Mouse (Mus musculus) adrenal gland (tissue): ENCODE results near the gene Olfr466.

Source experiments
- intact Hi-C: fragments of 180-260 bp; cut with DNase I; formaldehyde crosslinking; loops from one replicate; pipeline ENCODE4 v1.15.1; 2025
- long read RNA-seq, 2 experiments: library from polyadenylated mRNA; unstranded; transcript quantifications; one replicate each; pipeline ENCODE4 v2.0.0; 2020; ENCODE audit warnings: borderline replicate concordance in 1 of 2; ENCODE audit not compliant: insufficient replicate concordance in 1 of 2

Gene Olfr466
- long read RNA-seq, experiment 1: 0 reads
- long read RNA-seq, experiment 2: 0 reads

DNA sequence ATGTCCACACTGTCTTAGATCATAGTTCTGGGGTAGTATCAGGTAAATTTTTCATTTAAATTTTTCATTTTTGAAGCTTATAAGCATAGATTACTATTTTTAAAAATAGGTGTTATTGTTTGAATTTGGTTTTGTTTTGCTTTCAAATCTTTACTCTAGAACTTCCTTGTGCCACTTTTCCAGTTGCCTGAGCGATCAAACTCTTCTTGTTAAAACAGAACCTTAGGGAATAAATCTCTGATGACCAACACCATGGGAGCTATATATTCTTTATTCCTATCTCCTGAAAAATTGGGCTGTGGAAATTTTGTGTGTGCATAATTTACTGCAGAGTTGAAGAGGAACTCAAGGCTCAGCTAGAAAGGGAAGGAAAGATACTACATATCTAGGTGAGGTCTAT is at the start of gene Olfr466:
Olfr466 (plus strand) TSS at position 301 of the 400 bp plus-strand sequence.
- intact Hi-C loops: no loop called here

DNA sequence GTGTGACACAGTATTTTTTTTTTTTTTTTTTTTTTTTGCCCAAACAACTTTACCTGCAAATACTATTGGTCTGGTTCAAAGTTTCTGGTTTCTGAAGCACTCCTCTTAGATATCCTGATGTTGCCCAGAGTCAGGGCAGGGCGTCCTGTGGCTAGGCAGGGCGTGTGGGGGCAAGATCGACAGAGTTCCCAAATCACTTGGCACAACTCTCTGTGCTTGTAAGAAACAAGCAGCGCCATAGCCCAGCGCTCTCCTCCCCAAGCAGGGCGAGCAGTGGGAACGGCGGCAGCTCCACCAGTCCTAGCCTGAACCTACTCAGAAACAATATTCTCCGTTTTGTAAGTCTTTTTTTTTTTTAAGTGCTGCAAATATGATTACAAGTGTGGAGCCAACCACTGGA is 49.4 kb upstream of the Olfr466 start:
- intact Hi-C loops: loop anchor here (10.0 kb wide), 1 partner anchor 666 kb away; the partner anchor contains the start of gene Cdk20

DNA sequence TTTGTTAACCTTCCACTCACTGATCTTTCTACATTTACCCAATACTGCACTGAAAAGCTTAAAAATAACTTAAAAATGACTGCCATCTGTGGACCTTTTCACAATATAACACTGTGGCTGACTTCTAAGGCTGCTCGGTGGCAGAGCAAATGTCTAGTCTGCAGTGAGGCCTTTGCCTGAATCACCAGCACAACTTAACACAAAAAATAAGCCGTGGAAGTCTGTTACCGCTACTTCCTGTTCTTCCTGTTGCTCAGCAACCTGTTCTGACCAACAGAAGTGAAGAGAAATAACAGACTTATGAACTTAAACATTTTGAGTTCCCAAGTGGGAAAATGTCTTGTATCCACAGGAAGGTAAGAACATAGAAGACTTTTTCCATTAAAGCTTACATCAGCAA is 48.8 kb upstream of the Olfr466 start:
- intact Hi-C loops: loop anchor here (10.0 kb wide), 1 partner anchor 666 kb away; the partner anchor contains the start of gene Cdk20

DNA sequence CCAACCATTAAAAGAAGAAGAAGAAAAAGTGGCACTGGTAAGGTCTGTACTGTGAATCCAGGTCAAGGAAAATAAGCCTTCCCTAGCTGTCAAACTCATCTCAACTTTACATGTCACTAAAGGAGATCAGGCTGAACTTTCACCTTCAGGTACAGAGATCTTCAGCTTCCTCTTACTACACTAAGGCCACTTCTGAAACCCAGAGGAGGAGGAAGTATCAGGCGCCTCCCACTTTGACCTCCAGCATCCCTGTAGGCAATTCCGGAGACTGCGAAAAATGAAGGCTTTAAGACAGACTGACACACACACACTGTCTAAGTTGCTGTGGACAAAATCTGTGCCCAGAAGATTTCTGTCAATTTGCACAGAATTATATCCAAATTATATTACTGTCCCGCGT is 38.1 kb upstream of the Olfr466 start:
- intact Hi-C loops: no loop called here

DNA sequence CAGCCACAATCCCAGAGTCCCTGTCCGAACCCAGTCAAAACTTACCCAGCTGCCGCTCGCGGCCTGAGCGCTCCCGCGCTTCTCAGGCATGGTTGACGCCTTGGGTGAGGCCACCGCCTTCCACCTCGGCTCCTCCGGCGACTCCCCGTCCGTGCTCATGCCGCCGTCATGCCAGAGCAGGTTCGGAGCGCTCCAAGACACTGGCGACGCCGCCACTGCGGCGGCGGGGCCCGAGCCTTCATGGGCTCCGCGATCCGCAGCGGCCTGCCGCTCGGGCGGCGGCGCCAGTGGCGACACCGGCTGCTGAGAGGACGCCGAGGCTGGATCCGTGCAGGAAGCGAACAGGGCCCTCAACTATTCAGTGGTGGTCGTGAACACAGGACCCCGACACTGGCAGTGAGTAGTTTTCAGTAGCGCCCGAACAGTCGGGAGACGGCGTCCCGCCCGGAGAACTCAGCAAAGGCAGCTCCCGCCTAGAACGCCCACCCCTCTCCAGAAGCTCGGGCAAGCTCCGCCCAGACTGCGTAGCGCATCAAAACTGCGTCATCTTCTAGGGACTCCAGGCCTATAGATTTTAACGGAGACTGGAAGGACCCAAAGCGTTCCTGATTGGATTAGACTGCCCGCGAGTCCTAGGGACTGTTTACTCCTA is 37.5 kb upstream of the Olfr466 start, which contains the start of gene Mfsd14b:
Mfsd14b (minus strand) TSS at position 517 of the 652 bp plus-strand sequence.
- intact Hi-C loops: no loop called here

DNA sequence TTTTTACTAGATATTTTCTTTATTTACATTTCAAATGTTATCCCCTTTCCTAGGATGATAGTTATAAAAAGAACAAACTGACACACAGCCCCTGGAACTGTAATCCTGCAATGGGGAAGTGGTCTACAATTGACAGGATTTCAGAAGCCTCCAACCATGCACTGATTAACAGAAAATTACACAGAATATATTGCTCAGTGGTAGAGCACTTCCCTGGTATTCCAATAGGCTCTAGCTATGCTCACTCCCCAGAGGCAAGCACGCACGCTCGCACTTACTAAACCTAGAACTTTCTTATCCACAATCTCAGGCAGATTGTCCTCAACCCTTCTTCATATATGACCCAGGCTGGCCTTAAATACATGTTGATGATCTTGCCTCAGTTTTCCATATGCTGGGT is 36.8 kb upstream of the Olfr466 start:
- intact Hi-C loops: no loop called here

DNA sequence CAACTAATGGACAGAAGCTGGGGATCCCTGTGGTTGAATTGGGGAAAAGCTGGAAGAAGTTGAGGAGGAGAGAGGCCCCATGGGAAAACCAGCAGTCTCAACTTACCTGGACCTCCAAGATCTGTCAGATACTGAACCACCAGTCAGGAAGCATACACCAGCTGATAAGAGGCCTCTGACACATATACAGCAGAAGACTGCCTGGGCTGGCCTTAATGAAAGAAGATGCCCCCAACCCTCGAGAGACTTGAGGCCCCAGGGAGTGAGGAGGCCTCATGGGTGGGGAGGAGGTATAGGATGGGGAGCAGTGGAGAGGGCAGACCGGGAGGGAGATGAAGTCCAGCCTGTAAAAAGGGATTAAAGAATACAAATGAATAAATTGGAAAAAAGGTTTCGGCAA is 29.1 kb upstream of the Olfr466 start:
- intact Hi-C loops: no loop called here

DNA sequence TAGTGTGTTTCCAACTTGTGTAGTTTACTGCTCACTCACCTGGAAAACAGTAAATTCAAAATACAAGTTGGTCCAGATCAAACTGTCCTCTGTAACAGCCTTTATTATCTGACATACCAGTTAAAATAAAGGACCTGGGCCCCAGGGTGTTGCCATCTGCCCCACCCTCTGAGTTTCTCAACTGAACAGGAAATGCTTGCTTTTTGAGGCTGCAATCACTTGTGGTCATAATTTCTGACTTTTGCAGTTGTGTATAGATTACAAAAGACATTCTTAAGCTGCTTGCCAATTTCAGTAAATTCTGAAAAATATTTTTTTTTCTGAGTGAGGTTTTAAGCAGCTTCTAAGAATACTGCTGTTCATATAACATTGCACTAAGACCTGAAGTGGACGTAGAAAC is 27.9 kb upstream of the Olfr466 start:
- intact Hi-C loops: no loop called here

DNA sequence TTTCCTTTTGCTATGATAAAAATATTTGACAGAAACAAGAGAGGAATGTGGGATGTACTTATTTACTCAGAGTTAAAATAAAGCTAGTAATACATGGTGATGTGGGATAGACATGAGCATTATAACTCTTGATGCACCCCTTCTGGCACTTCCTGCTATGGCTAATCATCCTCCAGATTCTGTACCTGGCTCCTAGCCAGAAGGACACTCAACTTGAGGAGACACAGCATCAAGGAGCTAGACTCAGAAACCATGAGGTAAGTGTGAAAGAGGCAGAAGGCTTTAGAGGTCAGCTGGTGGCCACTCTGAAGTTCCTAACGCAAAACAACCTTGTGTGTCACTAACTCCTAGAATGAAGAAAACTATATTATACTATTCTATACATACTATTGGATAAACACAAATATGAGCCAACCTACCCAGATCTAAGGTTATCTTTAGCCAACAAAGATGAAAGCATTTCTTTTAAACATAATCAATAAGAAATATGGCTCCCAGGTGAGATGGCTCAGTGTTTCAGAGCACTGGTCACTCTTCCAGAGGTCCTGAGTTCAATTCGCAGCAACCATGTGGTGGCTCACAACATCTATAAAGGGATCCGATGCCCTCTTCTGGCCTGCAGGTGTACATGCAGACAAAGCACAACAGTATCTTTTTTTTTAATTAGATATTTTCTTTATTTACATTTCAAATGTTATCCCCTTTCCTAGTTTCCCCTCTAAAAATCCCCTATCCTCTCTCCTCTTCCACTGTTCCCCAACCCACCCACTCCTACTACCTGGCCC is 22.8 kb upstream of the Olfr466 start:
- intact Hi-C loops: loop anchor here (2.0 to 5.0 kb wide), 2 partner anchors 92 to 685 kb away; no protein-coding TSS in a partner anchor

DNA sequence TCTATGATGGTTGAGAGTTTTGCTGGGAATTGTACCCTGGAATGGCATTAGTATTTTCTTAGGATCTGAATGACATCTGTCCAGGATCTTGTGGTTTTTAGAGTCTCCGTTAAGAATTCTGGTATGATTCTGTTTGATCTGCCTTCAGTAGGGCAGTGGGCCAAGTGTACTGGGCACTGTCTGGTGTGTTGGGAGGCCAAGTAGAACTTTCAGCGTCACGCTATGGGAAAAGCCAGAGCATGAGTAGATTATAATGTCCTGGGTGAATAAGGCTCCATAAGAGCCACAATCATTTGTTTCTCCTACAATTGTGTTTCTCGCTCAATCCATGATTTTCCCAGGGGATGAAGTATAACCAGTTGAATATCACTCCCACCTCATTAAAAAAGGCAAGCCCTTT is 12.3 kb upstream of the Olfr466 start, which contains the start of gene Olfr465-ps1:
Olfr465-ps1 (plus strand) TSS at position 301 of the 400 bp plus-strand sequence.
- intact Hi-C loops: no loop called here

DNA sequence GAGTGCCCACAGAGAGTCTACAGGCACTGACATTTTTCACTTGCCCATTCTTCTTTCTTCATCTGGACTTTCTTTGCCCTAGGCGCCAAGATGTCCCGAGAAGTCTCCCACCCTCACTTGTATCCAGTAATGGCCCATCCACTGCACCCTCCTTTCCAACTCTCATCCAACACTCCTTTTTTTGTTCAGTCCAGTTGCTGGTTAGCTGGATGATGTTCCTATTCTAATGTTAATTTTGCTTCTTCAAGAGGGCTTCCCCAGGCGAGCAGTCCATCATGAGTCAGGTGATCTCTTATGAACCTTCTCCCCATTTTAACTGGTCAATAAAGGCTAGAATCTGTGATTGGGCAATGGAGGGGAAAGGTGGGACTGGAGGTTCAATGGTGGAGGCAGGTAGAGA is 24.1 kb downstream of the Olfr466 start:
- intact Hi-C loops: no loop called here

DNA sequence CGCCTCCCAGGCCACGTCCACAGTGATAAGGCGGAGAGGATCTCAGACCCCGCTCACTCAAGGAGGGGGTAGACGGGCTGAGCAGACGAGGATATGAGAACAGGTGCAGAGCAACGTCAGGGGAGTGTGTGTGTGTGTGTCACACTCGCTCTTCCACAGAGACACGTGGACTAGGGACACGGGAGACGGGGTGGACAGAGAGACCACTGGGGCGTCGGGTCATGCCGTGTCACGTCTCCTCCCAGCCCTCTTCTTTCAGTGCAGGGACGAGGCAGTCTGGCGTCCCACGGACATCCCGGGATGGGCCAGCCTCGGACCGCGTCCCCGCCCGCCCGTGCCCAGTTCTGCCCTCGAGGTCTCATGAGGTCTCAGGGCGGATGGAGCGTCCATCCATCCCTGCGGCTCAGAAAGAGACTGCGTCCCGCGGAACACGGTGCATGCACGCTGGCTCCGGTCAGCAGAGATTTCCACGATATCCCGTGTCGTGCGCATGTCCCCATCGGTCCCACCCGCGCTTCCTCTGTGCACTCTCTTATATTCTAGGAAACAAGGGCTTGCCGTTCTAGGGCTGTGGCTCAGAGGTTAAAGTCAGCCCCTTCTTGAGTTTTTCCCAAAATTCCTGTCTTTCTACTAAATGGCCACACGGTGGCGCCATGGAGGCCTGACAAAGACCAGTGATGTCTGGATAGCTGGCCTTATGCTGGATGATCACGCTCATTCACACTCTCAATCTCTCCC is 25.9 kb downstream of the Olfr466 start:
- intact Hi-C loops: loop anchor here (2.0 kb wide), 1 partner anchor 135 kb away; no protein-coding TSS in a partner anchor

DNA sequence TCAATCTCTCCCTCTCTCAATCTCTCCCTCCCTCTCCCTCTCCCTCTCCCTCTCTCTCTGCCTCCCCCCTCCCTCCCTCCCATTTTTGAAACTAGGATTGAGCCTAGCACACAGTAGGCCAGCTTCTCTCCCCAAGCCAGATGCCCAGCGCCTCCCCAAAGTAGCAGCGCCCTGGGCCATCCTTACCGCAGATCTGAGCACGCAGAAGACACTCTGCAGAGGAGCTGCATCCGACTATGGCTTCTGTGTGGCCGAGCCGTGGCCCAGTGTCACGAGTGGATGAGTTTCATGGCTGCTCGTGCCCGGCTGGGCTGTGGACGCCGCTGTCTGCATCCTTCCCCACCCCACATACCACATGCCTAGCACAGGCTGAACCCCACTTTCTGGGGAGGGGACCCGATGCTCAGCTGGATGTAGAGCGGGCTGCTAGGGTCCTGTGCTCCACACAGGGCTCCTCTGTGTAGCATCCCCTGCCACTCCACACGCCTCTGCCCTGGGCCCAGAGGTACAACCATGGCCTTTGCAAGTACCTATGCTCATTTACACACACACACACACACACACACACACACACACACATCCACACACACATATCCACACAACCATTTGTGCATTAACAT is 26.5 kb downstream of the Olfr466 start:
- intact Hi-C loops: loop anchor here (2.0 kb wide), 1 partner anchor 134 kb away; no protein-coding TSS in a partner anchor

DNA sequence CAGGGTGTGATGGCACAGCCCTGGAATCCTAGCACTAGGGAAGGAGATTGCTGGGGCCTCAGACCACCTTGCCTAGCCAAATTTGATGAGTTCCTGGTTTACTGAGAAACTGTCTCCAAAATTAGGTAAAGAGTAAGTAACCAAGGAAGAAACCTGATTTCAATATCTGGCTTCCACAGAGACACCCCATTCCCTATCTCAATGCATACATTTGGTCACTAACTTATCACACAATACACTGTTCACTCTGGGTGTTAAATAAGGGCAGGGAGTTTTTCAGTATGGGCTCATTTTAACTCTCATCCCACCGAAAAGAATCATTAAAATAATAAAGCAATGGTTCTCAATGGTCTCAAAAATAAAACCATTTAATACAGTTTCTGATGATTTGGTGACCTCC is 50.6 kb downstream of the Olfr466 start:
- intact Hi-C loops: no loop called here
